Mouse (Mus musculus): Measurements from ENCODE around the gene Defb11. TPM values are rescaled to one million over a fixed set of nuclear protein-coding genes. Genes with fewer than 3 reads are reported as not detected.
"Not testable (repeated sequence)": the region's sequence is repeated elsewhere in the genome, so short reads cannot be mapped to it uniquely, and the experiment has no call there.

The Defb11 gene
- polyA plus RNA-seq (2011; ENCODE audit: insufficient read length, low read depth, missing spikeins) = not detected in 2 replicates

DNA sequence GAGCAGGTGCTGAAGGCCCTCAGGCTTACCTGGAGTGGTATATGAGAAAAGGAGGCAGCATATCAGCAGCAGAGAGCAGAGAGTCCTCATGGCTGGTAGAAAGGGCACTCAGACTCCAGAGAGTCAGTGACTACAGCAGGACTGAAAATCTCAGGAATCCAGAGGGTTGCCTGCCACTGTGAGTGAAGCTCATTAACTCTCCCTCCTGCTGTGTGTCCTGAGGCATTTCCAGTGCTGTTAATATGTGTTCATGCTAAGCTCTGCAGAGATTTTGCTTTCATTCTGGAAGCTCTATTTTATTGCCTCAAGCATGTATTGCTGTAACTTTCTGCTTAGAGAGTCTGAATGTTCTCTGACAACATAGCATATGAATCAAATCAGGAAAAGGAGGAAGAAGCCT is at the start of gene Defb11:
Gene Defb11 (minus strand): TSS at position 123 of the 400 bp plus-strand sequence.
- H3K27ac ChIP-seq (ENCODE audit: insufficient read depth, low read length); H3K4me3 ChIP-seq (ENCODE audit: insufficient read depth, low read length); H3K4me1 ChIP-seq (ENCODE audit: control insufficient read depth, insufficient read depth, low read length): not testable (repeated sequence)

- H3K4me3 ChIP-seq (ENCODE audit: insufficient read depth, low read length) = no peak overlapping the region
- H3K4me1 ChIP-seq (ENCODE audit: control insufficient read depth, insufficient read depth, low read length) = no peaks in the 10 kb centered on the region
- no peak for TF ChIP-seq CTCF (IDR thresholded peaks at IDR 0.05; ENCODE audit: borderline replicate concordance, insufficient read depth, low read length)
- TF ChIP-seq POLR2A (IDR thresholded peaks at IDR 0.05; ENCODE audit: low read depth, low read length) = no peak
- no peak overlapping the region for H3K27ac ChIP-seq (ENCODE audit: insufficient read depth, low read length)
Measured at GRCm38 (mm10) chr8:21955321-21955720, 49.1 kb upstream of the Defb11 start.

- Histone ChIP-seq H3K27ac (ENCODE audit: insufficient read depth, low read length) (no peak overlapping the region), H3K4me3 (ENCODE audit: insufficient read depth, low read length) (no peak overlapping the region), H3K4me1 (ENCODE audit: control insufficient read depth, insufficient read depth, low read length) (no peaks in the 10 kb centered on the region)
- TF ChIP-seq POLR2A (IDR thresholded peaks at IDR 0.05; ENCODE audit: low read depth, low read length) (no peak), CTCF (IDR thresholded peaks at IDR 0.05; ENCODE audit: borderline replicate concordance, insufficient read depth, low read length) (no peak)
Measured at GRCm38 (mm10) chr8:21947311-21948017, 41.3 kb upstream of the Defb11 start.

DNA sequence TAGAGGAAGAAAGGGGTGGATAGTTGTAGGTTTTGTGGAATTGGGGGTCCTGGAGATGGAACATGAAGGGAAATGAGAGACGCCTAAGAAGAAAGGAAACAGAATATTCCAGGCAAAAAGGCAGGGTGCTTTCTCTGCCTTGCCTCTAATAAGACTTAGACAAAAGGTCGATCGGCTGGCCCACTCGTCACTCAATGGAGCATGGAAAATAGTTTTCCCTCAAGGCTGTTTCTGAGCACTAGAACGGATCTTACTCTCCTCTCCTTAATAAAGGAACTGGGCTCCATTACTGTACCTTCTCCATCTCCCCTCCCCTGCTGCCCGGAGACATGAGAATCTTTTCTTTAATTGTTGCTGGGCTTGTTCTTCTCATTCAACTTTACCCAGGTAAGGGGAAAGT is 40.2 kb upstream of the Defb11 start, which contains the start of gene Defb13:
Gene Defb13 (plus strand): TSS at position 301 of the 400 bp plus-strand sequence.
- Histone ChIP-seq H3K4me1 (ENCODE audit: control insufficient read depth, insufficient read depth, low read length) (no peaks in the 10 kb centered on the region), H3K27ac (ENCODE audit: insufficient read depth, low read length) (no peak within 1 kb of the TSS), H3K4me3 (ENCODE audit: insufficient read depth, low read length) (no peak within 1 kb of the TSS)
- no peak for TF ChIP-seq CTCF (IDR thresholded peaks at IDR 0.05; ENCODE audit: borderline replicate concordance, insufficient read depth, low read length)
- TF ChIP-seq POLR2A (IDR thresholded peaks at IDR 0.05; ENCODE audit: low read depth, low read length) = no peak

- H3K27ac ChIP-seq (ENCODE audit: insufficient read depth, low read length); H3K4me1 ChIP-seq (ENCODE audit: control insufficient read depth, insufficient read depth, low read length); H3K4me3 ChIP-seq (ENCODE audit: insufficient read depth, low read length): not testable (repeated sequence)
Measured at GRCm38 (mm10) chr8:21938052-21938451, 31.8 kb upstream of the Defb11 start, which contains the start of gene Defb35. Defb35 (plus strand) TSS chr8:21938352.

- TF ChIP-seq POLR2A (IDR thresholded peaks at IDR 0.05; ENCODE audit: low read depth, low read length) (no peak), CTCF (IDR thresholded peaks at IDR 0.05; ENCODE audit: borderline replicate concordance, insufficient read depth, low read length) (no peak)
Measured at GRCm38 (mm10) chr8:21932610-21933009, 26.4 kb upstream of the Defb11 start, which contains the start of gene Defb15. Defb15 (minus strand) TSS chr8:21932710.

GRCm38 (mm10) chr8:21930754-21931153 is 24.5 kb upstream of the Defb11 start:
- H3K4me1 ChIP-seq (ENCODE audit: control insufficient read depth, insufficient read depth, low read length); H3K4me3 ChIP-seq (ENCODE audit: insufficient read depth, low read length); H3K27ac ChIP-seq (ENCODE audit: insufficient read depth, low read length): not testable (repeated sequence)

More at GRCm38 (mm10) chr8:21932610-21933009, 26.4 kb upstream of the Defb11 start, which contains the start of gene Defb15:
- H3K4me1 ChIP-seq (ENCODE audit: control insufficient read depth, insufficient read depth, low read length) = no peaks in the 10 kb centered on the region
- no peak within 1 kb of the TSS for H3K27ac ChIP-seq (ENCODE audit: insufficient read depth, low read length)
- no peak within 1 kb of the TSS for H3K4me3 ChIP-seq (ENCODE audit: insufficient read depth, low read length)

DNA sequence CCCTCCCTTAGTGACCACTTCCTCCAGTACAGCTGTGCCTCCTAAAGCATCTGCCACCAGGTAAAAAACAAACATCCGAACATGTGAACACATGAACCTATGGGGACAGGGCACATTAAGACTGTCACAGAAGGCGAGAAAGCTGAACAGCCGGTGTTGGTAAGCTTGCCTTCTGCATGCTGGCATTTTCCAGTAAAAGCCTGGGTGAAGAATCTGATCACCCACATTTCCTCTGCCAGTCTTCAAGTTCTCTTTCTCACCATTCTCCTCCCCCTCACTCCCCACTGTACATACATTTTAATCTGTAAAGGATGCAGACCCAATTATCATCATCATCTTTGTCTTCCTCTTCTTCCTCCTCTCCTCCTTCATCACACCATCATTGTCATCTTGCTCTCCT is 9.4 kb upstream of the Defb11 start:
- Histone ChIP-seq H3K4me1 (ENCODE audit: control insufficient read depth, insufficient read depth, low read length) (no peaks in the 10 kb centered on the region), H3K4me3 (ENCODE audit: insufficient read depth, low read length) (no peak overlapping the region), H3K27ac (ENCODE audit: insufficient read depth, low read length) (no peak overlapping the region)
- TF ChIP-seq POLR2A (IDR thresholded peaks at IDR 0.05; ENCODE audit: low read depth, low read length) (no peak), CTCF (IDR thresholded peaks at IDR 0.05; ENCODE audit: borderline replicate concordance, insufficient read depth, low read length) (no peak)

DNA sequence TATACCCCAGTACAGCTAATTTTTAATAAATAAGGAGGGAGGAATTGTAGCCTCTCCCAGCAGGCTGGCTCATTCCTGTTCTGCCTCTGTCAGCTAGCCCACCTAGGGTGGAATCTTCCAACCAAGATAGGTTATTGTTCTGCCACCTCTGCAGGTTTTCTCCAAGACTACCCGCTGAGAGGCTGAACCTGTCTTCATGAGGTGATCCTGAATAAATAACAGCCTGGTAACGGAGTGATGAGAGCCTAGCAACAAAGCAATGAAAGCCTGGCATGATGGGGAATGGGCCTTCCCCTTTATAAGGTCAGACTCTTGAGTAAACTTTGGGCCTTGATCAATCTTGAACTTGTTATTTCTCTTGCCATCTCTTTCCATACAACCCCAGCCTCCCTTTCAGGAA is 6.3 kb upstream of the Defb11 start:
- TF ChIP-seq POLR2A (IDR thresholded peaks at IDR 0.05; ENCODE audit: low read depth, low read length) (no peak), CTCF (IDR thresholded peaks at IDR 0.05; ENCODE audit: borderline replicate concordance, insufficient read depth, low read length) (no peak)
- no peak overlapping the region for H3K27ac ChIP-seq (ENCODE audit: insufficient read depth, low read length)
- H3K4me1 ChIP-seq (ENCODE audit: control insufficient read depth, insufficient read depth, low read length) = no peaks in the 10 kb centered on the region
- H3K4me3 ChIP-seq (ENCODE audit: insufficient read depth, low read length) = no peak overlapping the region

DNA sequence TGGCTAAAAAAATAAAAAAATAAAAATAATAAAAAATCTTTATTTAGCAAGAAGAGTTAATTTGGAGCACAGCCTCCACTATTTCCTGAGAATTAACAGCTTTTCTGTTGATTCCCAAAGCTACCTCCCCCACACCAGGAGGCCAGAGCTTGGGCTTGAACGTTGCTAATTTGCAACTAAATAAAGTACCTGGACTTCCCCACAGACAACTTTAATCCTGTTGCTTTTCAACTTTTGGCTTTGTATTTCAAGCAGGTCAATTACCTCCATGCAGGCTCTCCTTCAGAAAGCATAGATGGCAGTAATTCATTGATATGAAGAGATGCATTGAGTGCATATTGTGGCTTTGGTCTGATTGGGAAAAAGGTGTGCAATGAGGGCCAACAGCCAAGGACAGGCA is 5.7 kb upstream of the Defb11 start:
- no peak for TF ChIP-seq POLR2A (IDR thresholded peaks at IDR 0.05; ENCODE audit: low read depth, low read length)
- no peak for TF ChIP-seq CTCF (IDR thresholded peaks at IDR 0.05; ENCODE audit: borderline replicate concordance, insufficient read depth, low read length)
- H3K4me3 ChIP-seq (ENCODE audit: insufficient read depth, low read length) = no peak overlapping the region
- H3K4me1 ChIP-seq (ENCODE audit: control insufficient read depth, insufficient read depth, low read length) = no peaks in the 10 kb centered on the region
- no peak overlapping the region for H3K27ac ChIP-seq (ENCODE audit: insufficient read depth, low read length)

DNA sequence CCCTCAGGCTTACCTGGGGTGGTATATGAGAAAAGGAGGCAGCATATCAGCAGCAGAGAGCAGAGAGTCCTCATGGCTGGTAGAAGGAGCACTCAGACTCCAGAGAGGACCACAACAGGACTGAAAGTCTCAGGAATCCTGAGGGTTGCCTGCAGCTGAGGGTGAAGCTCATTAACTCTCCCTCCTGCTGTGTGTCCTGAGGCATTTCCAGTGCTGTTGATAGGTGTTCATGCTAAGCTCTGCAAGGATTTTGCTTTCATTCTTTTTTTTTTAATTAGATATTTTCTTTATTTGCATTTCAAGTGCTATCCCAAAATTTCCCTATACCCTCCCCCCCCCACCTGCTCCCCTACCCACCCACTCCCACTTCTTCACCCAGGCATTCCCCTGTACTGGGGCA is 20.9 kb downstream of the Defb11 start, which contains the start of gene Defb9:
Gene Defb9 (minus strand): TSS at position 101 of the 400 bp plus-strand sequence.
- not testable (repeated sequence) for H3K27ac ChIP-seq (ENCODE audit: insufficient read depth, low read length); H3K4me3 ChIP-seq (ENCODE audit: insufficient read depth, low read length); H3K4me1 ChIP-seq (ENCODE audit: control insufficient read depth, insufficient read depth, low read length)

DNA sequence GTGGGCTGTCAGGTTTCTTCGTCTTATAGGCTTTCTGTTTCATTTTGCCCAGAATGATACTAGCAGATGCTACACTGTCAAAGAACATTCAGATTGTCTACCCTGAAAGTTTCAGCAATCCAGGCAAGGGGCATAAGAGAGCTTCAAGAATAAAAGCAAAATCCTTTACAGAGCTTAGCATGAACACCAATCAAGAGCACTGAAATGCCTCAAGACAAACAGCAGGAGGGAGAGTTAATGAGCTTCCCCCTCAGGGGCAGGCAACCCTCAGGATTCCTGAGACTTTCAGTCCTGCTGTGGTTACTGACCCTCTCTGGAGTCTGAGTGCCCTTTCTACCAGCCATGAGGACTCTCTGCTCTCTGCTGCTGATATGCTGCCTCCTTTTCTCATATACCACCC is 47.6 kb downstream of the Defb11 start, which contains the start of gene Defb10:
Gene Defb10 (plus strand): TSS at position 316 of the 400 bp plus-strand sequence.
- not testable (repeated sequence) for H3K4me1 ChIP-seq (ENCODE audit: control insufficient read depth, insufficient read depth, low read length); H3K27ac ChIP-seq (ENCODE audit: insufficient read depth, low read length)

More for the DNA sequence above, 47.6 kb downstream of the Defb11 start, which contains the start of gene Defb10:
- not testable (repeated sequence) for H3K4me3 ChIP-seq (ENCODE audit: insufficient read depth, low read length)

All from embryonic fibroblast, embryonic 13.5 days (primary cell).